Mouse (Mus musculus): Measurements from ENCODE around the gene Tmem52b.

- no peak for TF ChIP-seq CTCF (IDR thresholded peaks at IDR 0.05; ENCODE audit: low read depth)
- no peak for TF ChIP-seq EP300 (IDR thresholded peaks at IDR 0.05; ENCODE audit: low read depth)
Observed at GRCm38 (mm10) chr6:129494924-129495323, 17.4 kb upstream of the Tmem52b start.

All from liver, embryonic 14.5 days (tissue).